Mouse (Mus musculus): Measurements from ENCODE around the gene Evi2a. TPM values are rescaled to one million over a fixed set of nuclear protein-coding genes. Genes with fewer than 3 reads are reported as not detected.

Gene Evi2a
- polyA plus RNA-seq, 1 experiment from 2014 or later, result 2.9 TPM

GRCm38 (mm10) chr11:79560536-79560935, 30.1 kb upstream of the Evi2a start:
- no peak overlapping the region for H3K9ac ChIP-seq (ENCODE audit: low read depth, low read length)
- H3K9me3 ChIP-seq (replicated peaks; ENCODE audit: control insufficient read depth, low read length), result no peaks in the 10 kb centered on the region
- H3K27ac ChIP-seq (ENCODE audit: low read depth, low read length), result no peak overlapping the region
- H3K4me2 ChIP-seq, result no peak overlapping the region
- H3K4me3 ChIP-seq (ENCODE audit: low read depth, low read length), result no peak overlapping the region
- 86% methylated on average over 4 of the region's 4 CpGs for WGBS (ENCODE audit: insufficient replicate concordance)
- ATAC-seq (replicated peaks; ENCODE audit: insufficient number of reproducible peaks, low FRiP score, low TSS enrichment), result no peak
- H3K4me1 ChIP-seq (ENCODE audit: control insufficient read depth, insufficient read depth, low read length), result no peaks in the 10 kb centered on the region
- peaks cover 10% of the 10 kb centered on the region for H3K36me3 ChIP-seq (ENCODE audit: control insufficient read depth, insufficient read depth, low read length)
- no peaks in the 10 kb centered on the region for H3K27me3 ChIP-seq (ENCODE audit: control insufficient read depth, insufficient read depth, low read length)

- no peak overlapping the region for H3K9ac ChIP-seq (ENCODE audit: low read depth, low read length)
- peaks cover 18% of the 10 kb centered on the region for H3K36me3 ChIP-seq (ENCODE audit: control insufficient read depth, insufficient read depth, low read length)
- no peaks in the 10 kb centered on the region for H3K4me1 ChIP-seq (ENCODE audit: control insufficient read depth, insufficient read depth, low read length)
- no peak for ATAC-seq (replicated peaks; ENCODE audit: insufficient number of reproducible peaks, low FRiP score, low TSS enrichment)
- H3K4me2 ChIP-seq, result no peak overlapping the region
- no peak overlapping the region for H3K4me3 ChIP-seq (ENCODE audit: low read depth, low read length)
- H3K27ac ChIP-seq (ENCODE audit: low read depth, low read length), result no peak overlapping the region
- no peaks in the 10 kb centered on the region for H3K27me3 ChIP-seq (ENCODE audit: control insufficient read depth, insufficient read depth, low read length)
- WGBS (ENCODE audit: insufficient replicate concordance), result 38% methylated on average over 1 of the region's 1 CpGs
- H3K9me3 ChIP-seq (replicated peaks; ENCODE audit: control insufficient read depth, low read length), result no peaks in the 10 kb centered on the region
These were observed 22.2 kb upstream of the Evi2a start for GRCm38 (mm10) chr11:79552622-79553021.

- 88% methylated on average over 3 of the region's 3 CpGs for WGBS (ENCODE audit: insufficient replicate concordance)
- Histone ChIP-seq H3K27ac (ENCODE audit: low read depth, low read length) (no peak overlapping the region), H3K9me3 (replicated peaks; ENCODE audit: control insufficient read depth, low read length) (no peaks in the 10 kb centered on the region), H3K4me2 (no peak overlapping the region), H3K36me3 (ENCODE audit: control insufficient read depth, insufficient read depth, low read length) (peaks cover 4% of the 10 kb centered on the region; the same call in 1 of the 2 replicates), H3K4me1 (ENCODE audit: control insufficient read depth, insufficient read depth, low read length) (peaks cover 8% of the 10 kb centered on the region; the same call in 1 of the 2 replicates), H3K4me3 (ENCODE audit: low read depth, low read length) (no peak overlapping the region), H3K9ac (ENCODE audit: low read depth, low read length) (no peak overlapping the region), H3K27me3 (ENCODE audit: control insufficient read depth, insufficient read depth, low read length) (no peaks in the 10 kb centered on the region)
- ATAC-seq (replicated peaks; ENCODE audit: insufficient number of reproducible peaks, low FRiP score, low TSS enrichment), result no peak
These were observed 5.9 kb upstream of the Evi2a start for GRCm38 (mm10) chr11:79536293-79536692.

GRCm38 (mm10) chr11:79535554-79535953, 5.1 kb upstream of the Evi2a start:
- peaks cover 2% of the 10 kb centered on the region; the same call in 1 of the 2 replicates for H3K36me3 ChIP-seq (ENCODE audit: control insufficient read depth, insufficient read depth, low read length)
- no peak overlapping the region for H3K4me2 ChIP-seq
- H3K4me1 ChIP-seq (ENCODE audit: control insufficient read depth, insufficient read depth, low read length), result peaks cover 8% of the 10 kb centered on the region; the same call in 1 of the 2 replicates
- H3K9ac ChIP-seq (ENCODE audit: low read depth, low read length), result no peak overlapping the region
- no peaks in the 10 kb centered on the region for H3K27me3 ChIP-seq (ENCODE audit: control insufficient read depth, insufficient read depth, low read length)
- no peak overlapping the region for H3K4me3 ChIP-seq (ENCODE audit: low read depth, low read length)
- no peak overlapping the region for H3K27ac ChIP-seq (ENCODE audit: low read depth, low read length)
- ATAC-seq (replicated peaks; ENCODE audit: insufficient number of reproducible peaks, low FRiP score, low TSS enrichment), result no peak
- no peaks in the 10 kb centered on the region for H3K9me3 ChIP-seq (replicated peaks; ENCODE audit: control insufficient read depth, low read length)
- 80% methylated on average over 4 of the region's 4 CpGs for WGBS (ENCODE audit: insufficient replicate concordance)

- H3K27ac ChIP-seq (ENCODE audit: low read depth, low read length), result no peak overlapping the region
- no peaks in the 10 kb centered on the region for H3K9me3 ChIP-seq (replicated peaks; ENCODE audit: control insufficient read depth, low read length)
- H3K36me3 ChIP-seq (ENCODE audit: control insufficient read depth, insufficient read depth, low read length), result peaks cover 2% of the 10 kb centered on the region; the same call in 1 of the 2 replicates
- no peaks in the 10 kb centered on the region for H3K27me3 ChIP-seq (ENCODE audit: control insufficient read depth, insufficient read depth, low read length)
- H3K4me2 ChIP-seq, result no peak overlapping the region
- peaks cover 8% of the 10 kb centered on the region; the same call in 1 of the 2 replicates for H3K4me1 ChIP-seq (ENCODE audit: control insufficient read depth, insufficient read depth, low read length)
- ATAC-seq (replicated peaks; ENCODE audit: insufficient number of reproducible peaks, low FRiP score, low TSS enrichment), result no peak
- 77% methylated on average over 8 of the region's 8 CpGs for WGBS (ENCODE audit: insufficient replicate concordance)
- no peak overlapping the region for H3K9ac ChIP-seq (ENCODE audit: low read depth, low read length)
- H3K4me3 ChIP-seq (ENCODE audit: low read depth, low read length), result no peak overlapping the region
These were observed 3.7 kb upstream of the Evi2a start for GRCm38 (mm10) chr11:79533950-79534690.

GRCm38 (mm10) chr11:79533311-79533710, 2.9 kb upstream of the Evi2a start:
- no peaks in the 10 kb centered on the region for H3K9me3 ChIP-seq (replicated peaks; ENCODE audit: control insufficient read depth, low read length)
- WGBS (ENCODE audit: insufficient replicate concordance), result 45% methylated on average over 6 of the region's 6 CpGs
- peak; percentile 52 for ATAC-seq (replicated peaks; ENCODE audit: insufficient number of reproducible peaks, low FRiP score, low TSS enrichment)
- H3K27ac ChIP-seq (ENCODE audit: low read depth, low read length), result no peak overlapping the region
- H3K9ac ChIP-seq (ENCODE audit: low read depth, low read length), result no peak overlapping the region
- H3K36me3 ChIP-seq (ENCODE audit: control insufficient read depth, insufficient read depth, low read length), result peaks cover 2% of the 10 kb centered on the region; the same call in 1 of the 2 replicates
- peaks cover 8% of the 10 kb centered on the region; the same call in 1 of the 2 replicates for H3K4me1 ChIP-seq (ENCODE audit: control insufficient read depth, insufficient read depth, low read length)
- H3K27me3 ChIP-seq (ENCODE audit: control insufficient read depth, insufficient read depth, low read length), result no peaks in the 10 kb centered on the region
- no peak overlapping the region for H3K4me2 ChIP-seq
- H3K4me3 ChIP-seq (ENCODE audit: low read depth, low read length), result no peak overlapping the region

- H3K27me3 ChIP-seq (ENCODE audit: control insufficient read depth, insufficient read depth, low read length), result no peaks in the 10 kb centered on the region
- no peak overlapping the region for H3K4me3 ChIP-seq (ENCODE audit: low read depth, low read length)
- H3K36me3 ChIP-seq (ENCODE audit: control insufficient read depth, insufficient read depth, low read length), result peaks cover 6% of the 10 kb centered on the region; the same call in 1 of the 2 replicates
- no peak overlapping the region for H3K27ac ChIP-seq (ENCODE audit: low read depth, low read length)
- H3K4me2 ChIP-seq, result no peak overlapping the region
- H3K4me1 ChIP-seq (ENCODE audit: control insufficient read depth, insufficient read depth, low read length), result peaks cover 12% of the 10 kb centered on the region
- H3K9me3 ChIP-seq (replicated peaks; ENCODE audit: control insufficient read depth, low read length), result no peaks in the 10 kb centered on the region
- no peak overlapping the region for H3K9ac ChIP-seq (ENCODE audit: low read depth, low read length)
- no peak for ATAC-seq (replicated peaks; ENCODE audit: insufficient number of reproducible peaks, low FRiP score, low TSS enrichment)
- WGBS (ENCODE audit: insufficient replicate concordance), result 89% methylated on average over 4 of the region's 4 CpGs
These were observed 1.1 kb upstream of the Evi2a start for GRCm38 (mm10) chr11:79531485-79531884.

- H3K27ac ChIP-seq (ENCODE audit: low read depth, low read length), result no peak overlapping the region
- no peak overlapping the region for H3K4me3 ChIP-seq (ENCODE audit: low read depth, low read length)
- H3K9me3 ChIP-seq (replicated peaks; ENCODE audit: control insufficient read depth, low read length), result no peaks in the 10 kb centered on the region
- no peaks in the 10 kb centered on the region for H3K27me3 ChIP-seq (ENCODE audit: control insufficient read depth, insufficient read depth, low read length)
- H3K4me2 ChIP-seq, result no peak overlapping the region
- no peak overlapping the region for H3K9ac ChIP-seq (ENCODE audit: low read depth, low read length)
- ATAC-seq (replicated peaks; ENCODE audit: insufficient number of reproducible peaks, low FRiP score, low TSS enrichment), result no peak
- peaks cover 12% of the 10 kb centered on the region for H3K4me1 ChIP-seq (ENCODE audit: control insufficient read depth, insufficient read depth, low read length)
- 87% methylated on average over 11 of the region's 11 CpGs for WGBS (ENCODE audit: insufficient replicate concordance)
- 0 out of 2 replicates have a peak, but pooled peaks cover 4% of the 10 kb centered on the region for H3K36me3 ChIP-seq (ENCODE audit: control insufficient read depth, insufficient read depth, low read length)
These were observed 365 bp upstream of the Evi2a start for GRCm38 (mm10) chr11:79530774-79531173.

- no peak overlapping the region for H3K4me2 ChIP-seq
- no peak overlapping the region for H3K4me3 ChIP-seq (ENCODE audit: low read depth, low read length)
- H3K4me1 ChIP-seq (ENCODE audit: control insufficient read depth, insufficient read depth, low read length), result peaks cover 12% of the 10 kb centered on the region
- H3K9ac ChIP-seq (ENCODE audit: low read depth, low read length), result no peak overlapping the region
- 88% methylated on average over 2 of the region's 2 CpGs for WGBS (ENCODE audit: insufficient replicate concordance)
- H3K9me3 ChIP-seq (replicated peaks; ENCODE audit: control insufficient read depth, low read length), result no peaks in the 10 kb centered on the region
- H3K36me3 ChIP-seq (ENCODE audit: control insufficient read depth, insufficient read depth, low read length), result 0 out of 2 replicates have a peak, but pooled peaks cover 4% of the 10 kb centered on the region
- no peak overlapping the region for H3K27ac ChIP-seq (ENCODE audit: low read depth, low read length)
- no peak for ATAC-seq (replicated peaks; ENCODE audit: insufficient number of reproducible peaks, low FRiP score, low TSS enrichment)
- H3K27me3 ChIP-seq (ENCODE audit: control insufficient read depth, insufficient read depth, low read length), result no peaks in the 10 kb centered on the region
These were observed 673 bp downstream of the Evi2a start for GRCm38 (mm10) chr11:79529736-79530135.
